Mouse (Mus musculus): ENCODE measurements around the gene Mcf2. TPM values are rescaled to one million over a fixed set of nuclear protein-coding genes. Genes with fewer than 3 reads are reported as not detected.

Gene Mcf2
- not detected in 2 replicates for polyA plus RNA-seq (2012; rRNA removed)

GRCm38 (mm10) chrX:60178744-60179458 lies at the start of gene Mcf2:
Mcf2 (minus strand) TSS chrX:60179089.

Other genes with a start within 250 kb of the Mcf2 start
- not detected in 2 replicates for gene F9, start 179.6 kb downstream of the Mcf2 start, polyA plus RNA-seq (2012; rRNA removed)